Mouse (Mus musculus) adrenal gland, postnatal 25 days (tissue): ENCODE results near the gene Pxdc1. TPM values are rescaled to one million over a fixed set of nuclear protein-coding genes. Genes with fewer than 3 reads are reported as not detected.

Experiments
- total RNA-seq: library from RNA; stranded (reverse); gene quantifications from 2 replicates; pipeline ENCODE4 v1.2.3, GENCODE M21; 2021

The Pxdc1 gene
- total RNA-seq, 1 experiment from 2014 or later: 2.8 TPM

Other genes starting within 250 kb of the Pxdc1 start
- gene Fam50b, start 81.4 kb upstream of the Pxdc1 start, total RNA-seq: not detected in 2 replicates
- gene Prpf4b, start 221.8 kb upstream of the Pxdc1 start, total RNA-seq: 110 and 126 TPM in 2 replicates